Mouse (Mus musculus) MEL (cell line): ENCODE data around the gene E130218I03Rik.

Experiments
- CHD2 ChIP-seq: IDR thresholded peaks from 2 replicates; pipeline ENCODE4 v1.6.1; 2011; ENCODE audit warnings: low read length, improper control_type of control experiment
- CTCF ChIP-seq, 3 experiments: IDR thresholded peaks in 2 of 3; conservative IDR thresholded peaks in 1 of 3; 2 replicates each; pipeline ENCODE4 v1.5.1; 2011 to 2012; ENCODE audit warnings: low read length in 3 of 3, low read depth in 2 of 3, mild to moderate bottlenecking in 2 of 3, improper control_type of control experiment in 1 of 3, inconsistent platforms in 1 of 3, mixed read lengths in 1 of 3, moderate library complexity in 1 of 3; ENCODE audit not compliant: control insufficient read depth in 1 of 3, insufficient read depth in 1 of 3, poor library complexity in 1 of 3, severe bottlenecking in 1 of 3
- MEF2A ChIP-seq: IDR thresholded peaks from 2 replicates; pipeline ENCODE4 v1.6.1; 2014; ENCODE audit warnings: low read depth, mild to moderate bottlenecking, inconsistent platforms, low read length, improper control_type of control experiment; ENCODE audit not compliant: poor library complexity, insufficient replicate concordance, severe bottlenecking; ENCODE audit errors: extremely low read depth
- MYB ChIP-seq: IDR thresholded peaks from 2 replicates; pipeline ENCODE4 v1.6.1; 2011; ENCODE audit warnings: mild to moderate bottlenecking, low read depth, low read length, improper control_type of control experiment
- POLR2A ChIP-seq, 2 experiments: IDR thresholded peaks; 2 replicates each; pipeline ENCODE4 v1.6.1; 2011 to 2012; ENCODE audit warnings: low read length in 2 of 2, mild to moderate bottlenecking in 2 of 2, control low read depth in 1 of 2, improper control_type of control experiment in 1 of 2, low read depth in 1 of 2, moderate library complexity in 1 of 2; ENCODE audit not compliant: control insufficient read depth in 1 of 2, insufficient read depth in 1 of 2, poor library complexity in 1 of 2
- SMC3 ChIP-seq: IDR thresholded peaks from 2 replicates; pipeline ENCODE4 v1.6.1; 2011; ENCODE audit warnings: low read depth, low read length, improper control_type of control experiment

DNA sequence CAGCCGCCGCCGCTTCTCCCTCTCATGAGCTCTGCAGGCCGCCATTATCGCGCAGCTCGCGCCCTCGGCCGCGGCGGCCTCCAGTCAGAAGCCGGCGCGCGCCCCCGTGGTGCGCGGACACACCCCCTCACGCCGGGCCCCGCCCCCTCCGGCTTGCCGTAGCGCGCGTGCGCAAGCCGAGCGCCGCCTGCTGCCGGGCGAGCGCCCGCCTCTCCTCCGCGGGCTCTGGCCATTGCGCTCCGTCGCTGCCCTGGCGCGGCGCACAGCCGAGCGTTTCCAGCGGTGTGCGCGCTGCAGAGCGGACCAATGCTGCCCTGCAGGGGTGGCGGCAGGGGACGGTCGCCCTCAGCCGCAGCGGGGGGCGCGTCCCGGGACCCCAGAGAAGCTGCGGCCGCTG lies 43.7 kb downstream of the E130218I03Rik start:
- TF ChIP-seq POLR2A (IDR thresholded peaks at IDR 0.05; ENCODE audit: control insufficient read depth in 1 of 2, insufficient read depth in 1 of 2, low read depth in 1 of 2, low read length in 2 of 2, poor library complexity in 1 of 2) (peak; percentile 91 to 97), MYB (peak; percentile 26; the same call in 1 of the 2 replicates), CTCF (IDR thresholded peaks at IDR 0.05 in 2 of 3, conservative IDR thresholded peaks at IDR 0.05 in 1 of 3; ENCODE audit: control insufficient read depth in 1 of 3, insufficient read depth in 1 of 3, low read depth in 2 of 3, low read length in 3 of 3, poor library complexity in 1 of 3, severe bottlenecking in 1 of 3) (peak in 2 of 3 experiments; percentile 20 to 33; a peak in 4 of 6 replicates), MEF2A (no peak), SMC3 (no peak), CHD2 (no peak)
